Mouse (Mus musculus) heart, adult 9 months (tissue): Measurements from ENCODE around the gene Insig1.

Experiments used
- DNase-seq, 2 experiments: peaks; one replicate each; pipeline ENCODE4 v3.0.0; 2022; ENCODE audit warnings: low spot score in 2 of 2

Insig1 gene

GRCm38 (mm10) chr5:28070828-28071455, at the start of gene Insig1:
TSS of gene Insig1 (plus strand) at chr5:28071363.
- peak; percentile 98 to 99 for DNase-seq

GRCm38 (mm10) chr5:28023452-28023851, 47.7 kb upstream of the Insig1 start:
- DNase-seq = no peak

GRCm38 (mm10) chr5:28031577-28032236, 39.5 kb upstream of the Insig1 start:
- no peak for DNase-seq

DNA sequence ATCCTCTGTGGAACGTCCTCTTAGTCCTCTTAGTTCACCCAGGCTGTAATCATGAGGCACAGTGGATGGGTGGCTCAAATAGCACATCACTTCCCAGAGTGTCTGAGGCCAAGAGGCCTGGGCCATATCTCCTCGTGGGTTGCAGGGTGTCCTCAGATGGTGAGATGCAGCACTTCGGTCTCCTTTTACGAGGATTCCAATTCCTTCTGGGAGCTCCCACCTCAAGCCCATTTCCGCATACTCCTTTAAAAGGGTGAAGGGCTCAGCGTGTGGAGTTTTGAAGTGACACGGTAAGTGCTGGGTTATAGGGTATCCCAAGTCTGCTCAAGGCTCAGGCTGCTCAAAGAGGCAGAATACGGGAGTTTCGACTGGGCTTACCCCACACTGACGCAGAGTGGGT, 38.3 kb upstream of the Insig1 start:
- no peak for DNase-seq

DNA sequence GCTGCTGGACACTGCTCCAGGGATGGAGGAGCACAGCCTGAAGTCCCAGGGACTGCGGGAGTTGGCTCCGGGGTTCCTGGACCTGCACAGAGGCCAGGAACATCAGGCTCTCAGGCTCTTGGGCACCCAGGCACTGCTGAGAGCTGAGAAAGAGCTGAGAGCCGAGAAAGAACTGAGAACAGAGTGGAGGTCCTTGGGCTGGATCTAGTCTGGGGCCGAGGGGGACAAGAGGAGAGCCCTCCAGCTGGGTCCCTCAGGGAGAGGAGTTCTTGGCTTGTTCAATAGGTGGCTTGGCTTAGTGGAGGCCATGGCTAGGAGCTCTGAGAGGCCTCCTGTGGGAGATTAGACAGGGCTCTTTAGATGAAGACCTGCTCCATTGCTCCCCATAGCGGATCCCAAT, 37.9 kb upstream of the Insig1 start:
- DNase-seq = no peak

DNA sequence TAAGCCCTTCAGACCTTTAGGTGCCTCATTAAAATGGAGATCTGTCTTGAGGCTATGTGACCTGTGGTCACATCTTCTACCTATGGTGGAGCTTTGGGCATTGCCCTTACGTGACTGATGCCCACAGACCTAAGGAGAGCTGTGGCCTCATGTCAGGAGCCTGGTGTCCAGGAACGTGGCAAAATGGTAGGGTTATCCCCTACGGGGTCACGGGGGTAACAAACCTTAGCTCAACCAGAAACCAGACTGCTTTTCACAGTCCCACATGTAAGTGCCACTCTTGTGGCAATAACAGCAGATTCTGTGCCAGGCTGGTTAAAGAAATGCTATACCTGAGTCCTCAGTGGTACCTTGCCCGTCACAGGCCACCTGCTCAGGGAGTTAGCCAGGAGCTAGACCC, 37.3 kb upstream of the Insig1 start:
- no peak for DNase-seq

GRCm38 (mm10) chr5:28036011-28036410, 35.2 kb upstream of the Insig1 start:
- DNase-seq = no peak

- DNase-seq = no peak
These were observed 34.6 kb upstream of the Insig1 start for GRCm38 (mm10) chr5:28036518-28036917.

GRCm38 (mm10) chr5:28037172-28037591, 34.0 kb upstream of the Insig1 start:
- peak; percentile 91 to 96 for DNase-seq

DNA sequence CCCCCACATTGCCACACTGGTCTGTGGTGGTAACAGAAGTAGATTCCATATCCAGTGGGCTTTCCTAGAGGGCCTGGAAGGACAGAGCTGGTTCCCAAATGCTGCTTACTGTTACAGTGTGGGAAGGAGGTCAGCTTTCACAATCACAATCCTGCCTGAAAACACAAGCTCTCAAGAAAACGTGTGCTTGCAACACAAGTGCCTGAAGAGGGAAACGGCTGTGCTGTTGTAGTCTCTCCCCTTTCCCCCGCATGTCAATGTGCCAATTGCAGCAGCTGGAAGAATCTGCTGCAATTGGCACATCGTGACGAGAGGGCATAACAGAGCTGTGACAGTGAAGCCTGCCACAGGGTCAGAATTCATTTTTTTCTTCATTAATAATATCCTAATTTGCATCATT, 33.5 kb upstream of the Insig1 start:
- DNase-seq = no peak

DNA sequence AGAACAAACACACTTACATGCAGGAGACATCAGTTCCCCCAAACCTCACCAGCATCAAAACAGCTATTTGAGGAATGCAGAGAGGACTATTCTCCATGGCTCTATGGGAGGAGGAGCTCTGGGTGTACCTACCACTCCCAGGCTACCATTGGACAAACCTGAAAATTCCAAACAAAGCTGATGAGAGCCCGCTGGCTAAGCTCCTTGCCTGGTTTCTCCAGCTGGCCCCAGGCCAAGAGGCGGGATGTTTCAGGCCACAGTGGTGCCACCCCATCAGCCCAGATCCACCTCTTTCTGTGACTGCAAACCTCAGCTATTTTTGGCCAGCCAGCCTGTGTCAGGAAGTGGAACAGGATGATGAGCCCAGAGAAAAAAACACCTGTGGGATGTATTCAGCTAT, 33.0 kb upstream of the Insig1 start:
- DNase-seq = peak; percentile 84 to 89

- no peak for DNase-seq
These were observed 31.2 kb upstream of the Insig1 start for GRCm38 (mm10) chr5:28039746-28040655.

DNA sequence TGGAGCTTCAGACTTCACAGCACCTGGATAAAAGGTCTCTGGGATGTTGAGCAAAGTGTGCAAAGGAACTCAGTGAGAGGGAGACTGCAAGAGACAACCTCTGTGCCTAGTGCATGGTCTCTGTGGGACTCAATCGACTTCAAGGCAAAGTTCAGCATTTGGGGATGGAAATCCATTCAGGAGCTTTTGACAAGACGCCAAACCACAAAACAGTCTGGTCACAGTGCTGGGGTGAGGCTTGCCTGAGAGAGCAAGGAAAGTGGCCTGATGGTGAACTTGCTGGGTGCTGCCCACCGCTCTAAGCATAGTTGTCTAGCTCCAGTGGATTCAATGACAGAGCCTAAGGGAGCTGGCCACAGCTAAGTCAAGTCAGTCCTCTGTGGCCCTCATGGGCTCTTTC, 30.4 kb upstream of the Insig1 start:
- no peak for DNase-seq

GRCm38 (mm10) chr5:28042021-28042420, 29.1 kb upstream of the Insig1 start:
- DNase-seq = no peak

DNA sequence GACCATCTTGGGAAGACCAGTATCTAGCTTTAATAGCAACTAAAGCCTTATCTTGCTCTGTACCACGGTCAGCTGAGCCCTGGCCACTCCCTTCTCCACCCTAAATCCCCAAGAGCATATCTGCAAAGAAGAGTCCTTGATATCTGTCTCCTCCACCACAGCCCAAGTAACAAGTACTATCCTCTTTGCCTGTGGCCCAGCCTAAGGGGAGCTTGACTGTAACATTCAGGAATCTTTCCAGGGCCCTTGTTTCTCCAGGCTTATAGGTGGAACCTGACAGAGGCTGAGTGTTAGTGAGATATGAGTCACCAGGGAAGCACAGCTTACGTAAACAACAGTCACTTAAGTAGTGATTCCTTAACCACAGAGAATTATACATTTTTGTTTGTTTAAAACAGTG, 28.4 kb upstream of the Insig1 start:
- DNase-seq = no peak

GRCm38 (mm10) chr5:28043386-28043785, 27.8 kb upstream of the Insig1 start:
- DNase-seq = no peak

- no peak for DNase-seq
These were observed 24.2 kb upstream of the Insig1 start for GRCm38 (mm10) chr5:28046966-28047365.

GRCm38 (mm10) chr5:28047961-28048360, 23.2 kb upstream of the Insig1 start:
- no peak for DNase-seq

GRCm38 (mm10) chr5:28055450-28055849, 15.7 kb upstream of the Insig1 start:
- DNase-seq = peak; percentile 40 to 41

- no peak for DNase-seq
These were observed 14.3 kb upstream of the Insig1 start for GRCm38 (mm10) chr5:28056877-28057276.

DNA sequence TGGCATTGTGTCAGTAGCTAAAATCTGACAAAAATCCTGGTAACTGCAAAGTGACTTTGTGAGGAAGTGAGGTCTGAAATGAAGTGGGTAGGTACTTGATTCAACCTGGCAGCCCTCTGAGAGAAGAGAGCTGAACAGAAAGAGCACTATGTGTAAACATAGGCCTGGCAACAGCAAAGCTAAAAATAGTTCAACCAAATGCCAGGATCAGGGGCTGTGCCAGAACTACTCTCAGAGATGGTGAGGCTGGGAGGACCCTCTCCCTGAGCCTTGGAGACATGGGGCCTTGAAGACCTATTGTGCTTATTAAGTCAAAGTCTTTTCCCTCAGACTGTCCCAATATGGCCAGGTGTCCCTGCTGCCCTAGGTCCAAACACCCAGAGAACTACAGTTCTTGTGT, 10.7 kb upstream of the Insig1 start:
- no peak for DNase-seq

DNA sequence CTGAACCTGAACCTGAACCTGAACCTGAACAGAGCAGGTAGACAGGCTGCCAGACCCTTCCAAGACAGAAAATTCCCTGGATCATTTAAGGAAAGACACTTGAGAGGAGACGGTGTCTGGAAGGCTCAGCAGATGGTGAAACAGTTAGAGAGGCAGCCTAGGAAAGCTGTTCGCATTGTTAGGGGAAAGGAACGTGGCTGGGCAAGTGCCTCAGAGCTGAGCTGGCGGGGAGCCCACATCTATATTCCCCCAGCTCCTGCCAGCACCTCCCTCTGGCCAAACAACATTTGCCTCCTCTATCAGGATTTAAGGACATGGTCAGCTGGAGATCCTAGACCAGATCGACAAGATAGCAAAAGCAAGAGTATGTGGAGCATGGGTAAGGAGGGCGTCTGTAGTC, 10.2 kb upstream of the Insig1 start:
- DNase-seq = no peak
